Mouse (Mus musculus) heart, adult 2 months (tissue): ENCODE data around the gene Hras. TPM values are rescaled to one million over a fixed set of nuclear protein-coding genes. Genes with fewer than 3 reads are reported as not detected.

Source experiments
- DNase-seq, 2 experiments: peaks; one replicate each; pipeline ENCODE4 v3.0.0; 2021
- H3K27ac ChIP-seq: fragments of 200-600 bp; 2 replicates; pipeline ENCODE4 v1.8.1; 2022
- H3K27me3 ChIP-seq: fragments of 200-500 bp; 2 replicates; pipeline ENCODE4 v1.6.1; 2012; ENCODE audit warnings: mild to moderate bottlenecking, low read length, inconsistent platforms, mixed read lengths; ENCODE audit not compliant: control insufficient read depth, insufficient read depth
- H3K36me3 ChIP-seq: fragments of 200-500 bp; 2 replicates; pipeline ENCODE4 v1.6.1; 2012; ENCODE audit warnings: low read length, inconsistent platforms; ENCODE audit not compliant: control insufficient read depth, insufficient read depth
- H3K4me1 ChIP-seq: fragments of 200-500 bp; 2 replicates; pipeline ENCODE4 v1.6.1; 2011; ENCODE audit warnings: low read length; ENCODE audit not compliant: control insufficient read depth, insufficient read depth
- H3K4me3 ChIP-seq: fragments of 200-600 bp; 2 replicates; pipeline ENCODE4 v1.8.1; 2022
- H3K79me2 ChIP-seq: fragments of 200-500 bp; replicated peaks from 2 replicates; pipeline ENCODE4 v1.6.1; 2012; ENCODE audit warnings: mild to moderate bottlenecking, inconsistent platforms, low read length, moderate library complexity, mixed read lengths; ENCODE audit not compliant: control insufficient read depth, insufficient read depth
- H3K9ac ChIP-seq: fragments of 200-500 bp; 2 replicates; pipeline ENCODE4 v1.6.1; 2012; ENCODE audit warnings: low read depth, mild to moderate bottlenecking, control low read depth, inconsistent platforms, low read length, mixed read lengths
- CTCF ChIP-seq: fragments of 200-600 bp; IDR thresholded peaks from 2 replicates; pipeline ENCODE4 v1.8.1; 2022; ENCODE audit warnings: antibody characterized with exemption, mild to moderate bottlenecking, moderate library complexity
- EP300 ChIP-seq: fragments of 200-500 bp; IDR thresholded peaks from 2 replicates; pipeline ENCODE4 v1.6.1; 2011; ENCODE audit warnings: low read depth, low read length, control low read depth; ENCODE audit not compliant: insufficient read depth
- POLR2A ChIP-seq: fragments of 200-500 bp; IDR thresholded peaks from 2 replicates; pipeline ENCODE4 v1.6.1; 2011; ENCODE audit warnings: mild to moderate bottlenecking, low read depth, low read length, control low read depth; ENCODE audit not compliant: insufficient read depth
- WGBS: fragments of 180-500 bp; shearing (Covaris S2); methylation state at CpG from one replicate; pipeline ENCODE4 v1.1.7; 2018; 5-methylcytosine and 5-hydroxymethylcytosine counted together
- intact Hi-C: fragments of 180-260 bp; cut with DNase I; formaldehyde crosslinking; loops from one replicate; pipeline ENCODE4 v1.15.1; 2025
- polyA plus RNA-seq: library from polyadenylated mRNA; depleted of rRNA; stranded (reverse); fragments of >200 nt; gene quantifications from 2 replicates; pipeline ENCODE4 v1.2.3, GENCODE M21; 2012
- total RNA-seq, 2 experiments: library from RNA; stranded (reverse); gene quantifications; 2 replicates each; pipeline ENCODE4 v1.2.3; 2021

The Hras gene
- total and polyA plus RNA-seq, 3 experiments = 63.7 to 105 (median 90.8) TPM

DNA sequence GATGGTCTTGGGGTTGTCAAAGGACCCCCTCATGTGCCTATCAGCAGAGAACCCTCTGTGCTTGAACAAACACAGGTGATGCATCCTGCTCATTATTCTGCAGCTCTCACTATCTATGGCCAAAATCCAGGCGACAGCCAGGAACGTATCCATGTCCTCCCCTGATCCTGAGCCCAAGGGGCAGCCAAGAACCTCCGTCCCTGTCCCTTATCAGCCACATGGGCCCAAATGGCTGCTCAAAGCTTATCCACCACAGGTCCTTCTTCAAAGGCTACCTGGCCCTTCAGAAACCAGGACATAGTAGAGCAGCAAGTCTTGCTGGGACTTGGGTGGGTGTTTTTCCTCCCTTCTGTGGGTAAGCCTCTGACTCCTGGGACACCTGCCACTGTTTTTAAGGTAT is 5.6 kb downstream of the Hras start:
- no peaks in the 10 kb centered on the region for H3K36me3 ChIP-seq
- no peaks in the 10 kb centered on the region for H3K27me3 ChIP-seq
- H3K4me3 ChIP-seq = no peak overlapping the region
- peaks cover under 1% of the 10 kb centered on the region; the same call in 1 of the 2 replicates for H3K79me2 ChIP-seq
- no peak for DNase-seq
- no peak overlapping the region for H3K27ac ChIP-seq
- intact Hi-C loops = no loop called here
- 55% methylated on average over 3 of the region's 3 CpGs for WGBS
- TF ChIP-seq CTCF (no peak), EP300 (no peak), POLR2A (no peak)
- H3K9ac ChIP-seq = no peak overlapping the region
- H3K4me1 ChIP-seq = peaks cover 9% of the 10 kb centered on the region

DNA sequence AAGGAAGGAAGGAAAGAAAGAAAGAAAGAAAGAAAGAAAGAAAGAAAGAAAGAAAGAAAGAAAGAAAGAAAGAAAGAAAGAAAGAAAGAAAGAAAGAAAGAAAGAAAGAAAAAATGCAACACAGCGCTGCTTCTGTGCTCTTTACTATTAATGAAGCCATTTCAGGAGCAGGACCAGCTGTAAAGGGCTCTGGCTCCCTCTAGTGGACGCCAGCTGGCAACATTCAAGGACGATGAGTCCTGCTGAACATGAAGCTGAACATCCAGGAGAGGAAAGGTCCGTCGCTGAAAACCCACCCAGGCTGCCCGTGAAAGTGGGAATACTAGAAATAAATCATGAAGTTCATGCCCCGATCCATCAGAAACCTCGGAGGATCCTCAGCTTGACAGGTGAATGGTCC is 17.6 kb downstream of the Hras start:
- Histone ChIP-seq H3K4me3 (no peak overlapping the region), H3K4me1 (peaks cover 3% of the 10 kb centered on the region), H3K27me3 (no peaks in the 10 kb centered on the region), H3K27ac (no peak overlapping the region), H3K79me2 (no peaks in the 10 kb centered on the region), H3K36me3 (no peaks in the 10 kb centered on the region), H3K9ac (no peak overlapping the region)
- under 1% methylated on average over 8 of the region's 8 CpGs for WGBS
- peak; percentile 97 for TF ChIP-seq EP300
- TF ChIP-seq CTCF = peak; percentile 86
- no peak for TF ChIP-seq POLR2A
- intact Hi-C loops = loop anchor here (1.0 to 5.0 kb wide), 4 partner anchors 84 to 329 kb away; partner anchors contain the start of genes Odf3 and Scgb1c1
- peak; percentile 84 to 85 for DNase-seq

DNA sequence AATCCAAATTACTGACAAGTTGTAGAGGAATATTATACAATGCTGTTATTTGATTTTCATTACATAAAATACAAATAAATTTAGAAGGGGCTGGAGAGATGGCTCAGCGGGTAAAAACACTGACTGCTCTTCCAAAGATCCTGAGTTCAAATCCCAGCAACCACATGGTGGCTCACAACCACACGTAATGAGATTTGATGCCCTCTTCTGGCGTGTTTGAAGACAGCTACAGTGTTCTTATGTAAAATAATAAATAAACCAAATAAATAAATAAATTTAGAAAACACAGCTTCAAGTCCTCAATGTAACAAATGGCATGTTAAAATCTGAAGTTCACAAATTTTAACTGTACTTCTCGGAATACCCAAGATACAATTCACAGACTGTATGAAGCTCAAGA is 18.7 kb downstream of the Hras start:
- DNase-seq = no peak
- no peaks in the 10 kb centered on the region for H3K36me3 ChIP-seq
- intact Hi-C loops = loop anchor here (2.0 to 5.0 kb wide), 4 partner anchors 103 to 328 kb away; partner anchors contain the start of genes Odf3 and Scgb1c1
- peaks cover 3% of the 10 kb centered on the region for H3K4me1 ChIP-seq
- H3K27me3 ChIP-seq = no peaks in the 10 kb centered on the region
- H3K79me2 ChIP-seq = no peaks in the 10 kb centered on the region
- H3K9ac ChIP-seq = no peak overlapping the region
- H3K27ac ChIP-seq = no peak overlapping the region
- 88% methylated on average over 4 of the region's 4 CpGs for WGBS
- no peak for TF ChIP-seq EP300
- TF ChIP-seq POLR2A = no peak
- peak; percentile 22 for TF ChIP-seq CTCF
- no peak overlapping the region for H3K4me3 ChIP-seq

DNA sequence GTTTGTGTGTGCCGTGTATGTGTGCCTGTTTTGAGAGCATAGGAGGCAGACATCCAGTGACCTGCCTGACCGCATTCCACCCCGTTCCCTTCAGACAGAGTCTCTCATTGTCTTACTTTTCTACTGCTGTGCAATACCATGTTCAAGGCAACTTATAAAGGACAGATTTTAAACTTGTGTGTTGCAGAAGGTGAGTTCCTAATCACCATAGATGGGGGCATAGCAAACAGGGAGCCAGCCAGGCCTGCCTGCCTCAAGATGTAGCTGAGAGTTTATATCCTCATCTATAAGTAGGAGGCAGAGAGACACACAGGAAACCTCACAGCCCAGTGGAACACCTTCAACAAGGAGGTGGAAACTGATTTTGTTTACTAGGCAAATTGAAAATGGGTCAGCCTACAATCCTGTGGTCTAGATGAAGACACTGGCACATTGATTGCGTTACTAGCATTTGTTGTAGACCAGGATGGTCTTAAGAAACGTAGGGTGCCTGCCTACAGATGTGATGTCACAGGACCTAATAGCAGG is 20.4 kb downstream of the Hras start:
- H3K4me1 ChIP-seq = peaks cover 7% of the 10 kb centered on the region
- 79% methylated on average over 5 of the region's 5 CpGs for WGBS
- no peaks in the 10 kb centered on the region for H3K36me3 ChIP-seq
- peak overlapping the region; percentile 98 for H3K27ac ChIP-seq
- H3K27me3 ChIP-seq = no peaks in the 10 kb centered on the region
- H3K4me3 ChIP-seq = peak overlapping the region; percentile 83
- H3K79me2 ChIP-seq = no peaks in the 10 kb centered on the region
- no peak for TF ChIP-seq EP300
- TF ChIP-seq CTCF = no peak
- no peak for TF ChIP-seq POLR2A
- no peak for DNase-seq
- no peak overlapping the region for H3K9ac ChIP-seq
- intact Hi-C loops = loop anchor here (2.0 to 5.0 kb wide), 3 partner anchors 51 to 316 kb away; partner anchors contain the start of genes Bet1l, Gm45785, Ptdss2 and Ric8a

DNA sequence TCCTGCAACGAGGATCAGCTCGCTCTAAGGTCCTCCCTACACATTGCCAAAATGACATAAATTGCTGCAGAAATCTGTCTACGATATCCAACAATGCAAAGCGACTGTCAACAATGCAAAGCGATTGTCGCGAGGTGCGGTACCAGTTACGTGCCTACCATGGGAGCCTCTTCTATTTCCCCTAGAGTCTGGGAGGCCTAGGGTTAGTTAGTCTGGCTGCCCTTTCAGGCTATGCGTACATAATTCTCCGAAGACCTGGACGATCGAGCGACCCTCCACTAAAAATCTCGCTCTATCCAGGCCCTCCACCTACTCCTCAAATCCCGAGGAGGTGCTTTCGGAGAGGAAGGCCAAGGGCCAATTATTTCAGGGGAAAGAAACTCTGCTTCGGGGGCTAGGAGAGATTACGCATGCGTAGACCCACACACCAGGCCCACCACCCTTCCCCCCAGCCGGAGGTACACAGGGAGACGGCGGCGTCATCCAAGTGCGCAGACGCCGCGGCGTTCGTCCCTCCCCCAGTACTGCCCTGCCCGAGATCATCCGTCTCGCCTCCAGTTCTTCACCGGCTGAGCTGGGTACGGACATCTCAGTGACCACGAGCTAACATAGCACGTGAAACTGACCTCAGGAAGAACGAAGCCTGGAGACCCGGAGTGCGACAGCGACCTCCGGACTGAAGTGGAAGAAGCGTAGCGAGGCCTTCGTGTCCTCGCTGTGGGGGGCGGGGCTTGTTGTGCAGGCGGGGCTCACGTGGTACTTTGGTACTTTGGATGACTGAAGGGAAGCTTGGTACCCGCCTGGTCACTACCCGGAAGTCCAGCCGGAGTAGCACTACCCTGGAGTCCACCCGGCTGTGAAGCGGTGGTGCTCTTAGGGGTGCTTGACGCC is 21.4 kb downstream of the Hras start, which contains the start of gene Rnh1:
Rnh1 (minus strand) TSS at position 742 of the 891 bp plus-strand sequence.
- Histone ChIP-seq H3K36me3 (no peaks in the 10 kb centered on the region), H3K4me1 (peaks cover 12% of the 10 kb centered on the region), H3K27me3 (no peaks in the 10 kb centered on the region), H3K27ac (peak within 1 kb of the TSS; percentile 98), H3K9ac (peak within 1 kb of the TSS; percentile 70), H3K79me2 (no peaks in the 10 kb centered on the region), H3K4me3 (peak within 1 kb of the TSS; percentile 83)
- intact Hi-C loops = loop anchor here (2.0 to 5.0 kb wide), 3 partner anchors 50 to 315 kb away; partner anchors contain the start of genes Bet1l, Gm45785, Ptdss2 and Ric8a
- DNase-seq = peak; percentile 91 to 94
- WGBS = 2% methylated on average over 55 of the region's 55 CpGs
- TF ChIP-seq EP300 = peak; percentile 68; the same call in 1 of the 2 replicates
- TF ChIP-seq POLR2A = peak; percentile 98
- TF ChIP-seq CTCF = no peak
